Mouse (Mus musculus) neural tube, embryonic 12.5 days (tissue): ENCODE measurements at regions not wholly inside any gene's neighbourhood (a gene's known extent, or its start where the extent isn't known, plus 50 kb on each side); places are given as distances from the start of the nearest gene placed in this dataset.
A peak's percentile ranks its signal among the peaks of the same experiment; 100 is the strongest.

Source experiments
- ATAC-seq: fragments of 200-750 bp; cut with Nextera tagmentation; 2 replicates; pipeline ENCODE4 v1.8.0; 2017; ENCODE audit warnings: low read depth, mild to moderate bottlenecking, moderate TSS enrichment, moderate library complexity; ENCODE audit not compliant: low FRiP score
- H3K27ac ChIP-seq: fragments of 300-500 bp; sonication (generic); 2 replicates; pipeline ENCODE4 v1.5.1; 2016
- H3K27me3 ChIP-seq: fragments of 300-500 bp; sonication (generic); replicated peaks from 2 replicates; pipeline ENCODE4 v1.6.1; 2016; ENCODE audit warnings: mild to moderate bottlenecking
- H3K36me3 ChIP-seq: fragments of 300-500 bp; sonication (generic); 2 replicates; pipeline ENCODE4 v1.6.1; 2016; ENCODE audit warnings: mild to moderate bottlenecking
- H3K4me1 ChIP-seq: fragments of 300-500 bp; sonication (generic); 2 replicates; pipeline ENCODE4 v1.6.1; 2016
- H3K4me2 ChIP-seq: fragments of 300-500 bp; sonication (generic); replicated peaks from 2 replicates; pipeline ENCODE4 v1.6.1; 2016; ENCODE audit warnings: mild to moderate bottlenecking
- H3K4me3 ChIP-seq: fragments of 300-500 bp; sonication (generic); 2 replicates; pipeline ENCODE4 v1.5.1; 2016
- H3K9ac ChIP-seq: fragments of 300-500 bp; sonication (generic); 2 replicates; pipeline ENCODE4 v1.6.1; 2016; ENCODE audit warnings: mild to moderate bottlenecking
- H3K9me3 ChIP-seq: fragments of 300-500 bp; sonication (generic); 2 replicates; pipeline ENCODE4 v1.6.1; 2016; ENCODE audit warnings: mild to moderate bottlenecking
- WGBS: fragments of 180-500 bp; shearing (Covaris S2); methylation state at CpG from one replicate; pipeline ENCODE4 v1.1.7; 2016; 5-methylcytosine and 5-hydroxymethylcytosine counted together

GRCm38 (mm10) chr13:44101806-44102205 is 317.2 kb downstream of the Cd83 start:
- H3K27me3 ChIP-seq, result peaks cover 5% of the 10 kb centered on the region; the same call in 1 of the 2 replicates
- H3K27ac ChIP-seq, result no peak overlapping the region

GRCm38 (mm10) chr13:44102257-44102656 is 317.7 kb downstream of the Cd83 start:
- Histone ChIP-seq H3K4me3 (no peak overlapping the region), H3K4me1 (peaks cover 27% of the 10 kb centered on the region), H3K36me3 (no peaks in the 10 kb centered on the region), H3K9ac (no peak overlapping the region), H3K27me3 (peaks cover 5% of the 10 kb centered on the region; the same call in 1 of the 2 replicates), H3K4me2 (no peak overlapping the region), H3K9me3 (no peaks in the 10 kb centered on the region), H3K27ac (no peak overlapping the region)
- 55% methylated on average over 4 of the region's 4 CpGs for WGBS
- no peak for ATAC-seq

More at GRCm38 (mm10) chr13:44101806-44102205, 317.2 kb downstream of the Cd83 start:
- ATAC-seq, result no peak
- 0 out of 2 replicates have a peak overlapping the region, but pooled peaks have one; percentile 56 for H3K4me2 ChIP-seq
- 79% methylated on average over 6 of the region's 6 CpGs for WGBS
- H3K9me3 ChIP-seq, result no peaks in the 10 kb centered on the region
- no peaks in the 10 kb centered on the region for H3K36me3 ChIP-seq
- H3K4me3 ChIP-seq, result no peak overlapping the region
- H3K9ac ChIP-seq, result no peak overlapping the region
- H3K4me1 ChIP-seq, result peaks cover 27% of the 10 kb centered on the region

DNA sequence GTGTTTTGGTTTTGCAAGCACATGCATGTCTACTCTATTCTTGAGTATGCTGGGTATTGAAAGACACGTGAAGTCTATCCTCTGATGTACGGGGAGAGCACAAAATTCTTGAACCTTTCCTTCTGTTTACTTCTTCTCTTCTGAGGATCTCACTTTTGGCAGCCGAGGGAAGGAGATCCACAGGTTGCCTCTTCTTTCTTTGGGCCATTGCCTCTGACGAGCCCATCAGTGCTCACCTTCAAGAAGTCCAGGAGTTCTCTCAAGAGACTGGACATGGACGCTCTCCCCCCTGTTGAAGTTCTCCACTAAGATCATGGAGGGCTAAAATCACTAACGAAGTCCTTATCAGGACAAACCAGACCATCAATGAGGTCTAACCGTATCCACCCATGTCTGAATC is 318.8 kb downstream of the Cd83 start:
- peaks cover 5% of the 10 kb centered on the region; the same call in 1 of the 2 replicates for H3K27me3 ChIP-seq

DNA sequence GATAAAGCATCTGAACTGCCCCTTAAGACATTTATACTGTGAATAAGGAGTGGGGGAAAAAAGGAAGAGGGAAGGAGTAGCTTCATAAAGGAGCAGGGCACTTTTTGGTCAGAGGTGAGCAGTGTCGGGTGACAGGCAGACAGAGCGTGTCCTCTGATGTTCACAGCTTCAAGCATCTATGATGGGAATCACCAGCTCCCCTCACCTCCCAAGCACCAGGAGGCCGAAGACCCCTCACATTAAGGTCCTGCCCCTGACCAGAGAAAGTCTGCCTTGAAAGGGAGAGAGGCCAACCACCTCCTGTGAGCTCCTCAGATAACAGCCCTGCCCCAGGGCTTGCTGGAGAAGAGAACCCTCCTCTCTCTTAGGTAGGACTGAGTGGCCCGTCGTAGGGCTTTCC is 320.6 kb downstream of the Cd83 start:
- Histone ChIP-seq H3K9me3 (no peaks in the 10 kb centered on the region), H3K27me3 (peaks cover 5% of the 10 kb centered on the region; the same call in 1 of the 2 replicates), H3K27ac (no peak overlapping the region), H3K9ac (no peak overlapping the region), H3K4me3 (no peak overlapping the region), H3K4me2 (no peak overlapping the region), H3K36me3 (no peaks in the 10 kb centered on the region), H3K4me1 (peaks cover 27% of the 10 kb centered on the region)
- ATAC-seq, result no peak
- WGBS, result 59% methylated on average over 5 of the region's 5 CpGs

More for the DNA sequence above, 318.8 kb downstream of the Cd83 start:
- Histone ChIP-seq H3K9ac (no peak overlapping the region), H3K27ac (no peak overlapping the region), H3K9me3 (no peaks in the 10 kb centered on the region), H3K36me3 (no peaks in the 10 kb centered on the region), H3K4me2 (no peak overlapping the region), H3K4me1 (peaks cover 28% of the 10 kb centered on the region), H3K4me3 (no peak overlapping the region)
- ATAC-seq, result no peak
- 96% methylated on average over 7 of the region's 7 CpGs for WGBS

DNA sequence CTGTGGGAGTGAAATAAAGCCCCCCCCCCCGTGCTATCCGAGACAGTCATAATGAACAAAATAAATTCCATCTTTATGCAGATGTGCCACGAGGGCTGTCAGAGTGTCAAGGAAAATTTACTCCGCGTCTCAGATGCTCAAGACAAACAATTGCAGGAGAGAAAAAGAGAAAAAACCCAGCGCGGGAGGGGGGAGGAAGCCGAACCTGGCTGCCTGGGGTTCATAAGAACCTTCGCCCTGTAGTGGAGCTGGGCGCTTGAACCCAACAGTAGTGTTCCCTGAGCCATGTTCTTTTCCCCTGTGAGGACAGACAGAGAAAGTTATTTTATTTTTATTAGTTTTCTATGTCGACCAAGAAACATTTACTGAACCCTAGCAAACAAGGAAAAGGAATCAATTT is 324.1 kb downstream of the Cd83 start:
- H3K36me3 ChIP-seq, result no peaks in the 10 kb centered on the region
- no peak overlapping the region for H3K4me3 ChIP-seq
- no peaks in the 10 kb centered on the region for H3K27me3 ChIP-seq
- no peak for ATAC-seq
- H3K27ac ChIP-seq, result no peak overlapping the region
- H3K4me1 ChIP-seq, result peaks cover 12% of the 10 kb centered on the region
- no peaks in the 10 kb centered on the region for H3K9me3 ChIP-seq
- H3K4me2 ChIP-seq, result no peak overlapping the region
- 60% methylated on average over 11 of the region's 11 CpGs for WGBS
- H3K9ac ChIP-seq, result no peak overlapping the region

GRCm38 (mm10) chr13:44113043-44113442 is 328.5 kb downstream of the Cd83 start:
- H3K9me3 ChIP-seq, result no peaks in the 10 kb centered on the region
- H3K4me2 ChIP-seq, result no peak overlapping the region
- no peak overlapping the region for H3K9ac ChIP-seq
- H3K27me3 ChIP-seq, result no peaks in the 10 kb centered on the region
- ATAC-seq, result no peak
- peaks cover 18% of the 10 kb centered on the region for H3K4me1 ChIP-seq
- no peaks in the 10 kb centered on the region for H3K36me3 ChIP-seq
- H3K27ac ChIP-seq, result no peak overlapping the region
- no peak overlapping the region for H3K4me3 ChIP-seq
- 93% methylated on average over 5 of the region's 5 CpGs for WGBS

DNA sequence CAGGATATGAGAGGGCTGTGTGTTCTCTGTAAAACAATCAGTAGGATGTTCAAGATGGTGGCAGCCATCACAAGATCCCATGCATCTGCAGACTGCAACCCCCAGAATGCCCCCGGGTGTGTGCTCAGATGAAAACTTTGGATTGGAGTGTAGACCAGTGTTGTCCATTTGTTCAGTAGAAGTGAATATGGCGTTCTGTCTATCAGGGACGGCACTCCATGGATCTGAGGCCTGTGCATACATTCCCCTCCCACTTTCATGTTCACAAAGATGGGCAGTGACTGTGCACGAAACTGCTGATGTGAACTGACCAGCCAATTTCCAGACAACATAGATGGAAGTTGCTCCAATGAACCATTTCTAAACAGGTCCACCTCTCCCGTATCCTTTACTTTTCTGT is 330.3 kb downstream of the Cd83 start:
- no peak overlapping the region for H3K4me3 ChIP-seq
- peaks cover 7% of the 10 kb centered on the region; the same call in 1 of the 2 replicates for H3K4me1 ChIP-seq
- no peaks in the 10 kb centered on the region for H3K36me3 ChIP-seq
- H3K27me3 ChIP-seq, result no peaks in the 10 kb centered on the region
- no peak overlapping the region for H3K4me2 ChIP-seq
- no peak overlapping the region for H3K9ac ChIP-seq
- WGBS, result 90% methylated on average over 5 of the region's 5 CpGs
- no peak for ATAC-seq
- H3K9me3 ChIP-seq, result no peaks in the 10 kb centered on the region
- no peak overlapping the region for H3K27ac ChIP-seq

DNA sequence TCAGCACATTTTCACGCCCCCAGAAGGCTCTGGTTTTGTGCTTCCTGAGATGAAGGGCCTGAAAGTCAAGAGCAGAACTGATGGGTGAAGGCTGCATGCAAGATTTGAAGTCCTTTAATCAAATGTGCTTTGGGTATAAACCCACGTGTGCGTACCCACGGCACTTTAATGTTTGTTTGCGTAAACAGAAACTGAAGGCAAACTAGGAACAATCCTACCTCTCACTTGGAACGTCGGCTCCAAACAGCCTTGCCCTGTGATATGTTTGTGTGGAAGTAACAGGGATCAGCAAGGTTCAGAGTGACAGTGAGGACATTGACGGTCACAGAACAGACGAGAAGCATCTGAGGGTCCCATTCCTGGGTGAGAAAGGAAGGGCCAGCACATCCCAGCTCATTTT is 333.3 kb downstream of the Cd83 start:
- 82% methylated on average over 9 of the region's 9 CpGs for WGBS
- H3K4me1 ChIP-seq, result peaks cover 23% of the 10 kb centered on the region; the same call in 1 of the 2 replicates
- H3K36me3 ChIP-seq, result no peaks in the 10 kb centered on the region
- no peak overlapping the region for H3K4me3 ChIP-seq
- ATAC-seq, result no peak
- H3K9me3 ChIP-seq, result no peaks in the 10 kb centered on the region
- no peak overlapping the region for H3K27ac ChIP-seq
- no peaks in the 10 kb centered on the region for H3K27me3 ChIP-seq
- no peak overlapping the region for H3K9ac ChIP-seq
- H3K4me2 ChIP-seq, result no peak overlapping the region

DNA sequence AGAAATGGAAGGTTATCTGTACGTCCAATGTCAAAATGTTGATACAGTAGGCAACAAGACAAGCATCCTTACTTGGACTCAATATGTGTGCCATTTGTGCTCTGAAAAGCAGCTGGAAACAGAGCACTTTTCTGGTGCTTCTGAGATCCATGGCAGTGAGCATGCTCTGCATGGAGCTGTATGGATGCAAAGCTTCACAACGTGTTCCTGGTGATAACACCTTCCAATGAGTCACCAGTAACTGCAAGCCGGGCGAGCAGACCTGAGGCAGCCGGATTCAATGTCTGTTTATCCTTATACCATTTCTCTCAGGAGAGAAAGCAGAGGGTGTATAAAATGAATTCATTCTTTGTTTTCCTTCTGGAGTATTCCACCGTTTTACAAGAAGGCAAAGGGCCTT is 334.3 kb downstream of the Cd83 start:
- WGBS, result 88% methylated on average over 6 of the region's 6 CpGs
- no peak for ATAC-seq

GRCm38 (mm10) chr13:44121241-44121671 is 336.7 kb downstream of the Cd83 start:
- Histone ChIP-seq H3K9me3 (no peaks in the 10 kb centered on the region), H3K4me3 (no peak overlapping the region), H3K4me2 (0 out of 2 replicates have a peak overlapping the region, but pooled peaks have one; percentile 4), H3K27me3 (no peaks in the 10 kb centered on the region), H3K36me3 (no peaks in the 10 kb centered on the region), H3K4me1 (peaks cover 23% of the 10 kb centered on the region; the same call in 1 of the 2 replicates), H3K27ac (no peak overlapping the region), H3K9ac (0 out of 2 replicates have a peak overlapping the region, but pooled peaks have one; percentile 8)
- no peak for ATAC-seq
- 13% methylated on average over 7 of the region's 8 CpGs for WGBS

More for the DNA sequence above, 334.3 kb downstream of the Cd83 start:
- Histone ChIP-seq H3K9ac (no peak overlapping the region), H3K27me3 (no peaks in the 10 kb centered on the region), H3K9me3 (no peaks in the 10 kb centered on the region), H3K4me2 (no peak overlapping the region), H3K4me3 (no peak overlapping the region), H3K27ac (no peak overlapping the region), H3K36me3 (no peaks in the 10 kb centered on the region), H3K4me1 (peaks cover 23% of the 10 kb centered on the region; the same call in 1 of the 2 replicates)

GRCm38 (mm10) chr13:44121932-44122331 is 337.4 kb downstream of the Cd83 start:
- H3K9me3 ChIP-seq, result no peaks in the 10 kb centered on the region
- no peak overlapping the region for H3K4me3 ChIP-seq
- H3K27me3 ChIP-seq, result no peaks in the 10 kb centered on the region
- H3K36me3 ChIP-seq, result no peaks in the 10 kb centered on the region
- no peak overlapping the region for H3K27ac ChIP-seq
- no peak overlapping the region for H3K9ac ChIP-seq
- WGBS, result 46% methylated on average over 7 of the region's 7 CpGs
- peaks cover 22% of the 10 kb centered on the region; the same call in 1 of the 2 replicates for H3K4me1 ChIP-seq
- no peak for ATAC-seq
- H3K4me2 ChIP-seq, result no peak overlapping the region

- ATAC-seq, result no peak
- no peak overlapping the region for H3K27ac ChIP-seq
- H3K36me3 ChIP-seq, result no peaks in the 10 kb centered on the region
- no peaks in the 10 kb centered on the region for H3K9me3 ChIP-seq
- WGBS, result 51% methylated on average over 10 of the region's 10 CpGs
- no peak overlapping the region for H3K9ac ChIP-seq
- no peaks in the 10 kb centered on the region for H3K27me3 ChIP-seq
- no peak overlapping the region for H3K4me3 ChIP-seq
- H3K4me2 ChIP-seq, result no peak overlapping the region
- peaks cover 12% of the 10 kb centered on the region; the same call in 1 of the 2 replicates for H3K4me1 ChIP-seq
Measured at GRCm38 (mm10) chr13:44126198-44126597, 341.6 kb downstream of the Cd83 start.
